Mouse (Mus musculus) embryo, embryonic 9.5 days (tissue): ENCODE results near the gene Foxb1.
A peak's percentile ranks its signal among the peaks of the same experiment; 100 is the strongest.

Source experiments
- DNase-seq: peaks from one replicate; pipeline ENCODE4 v3.0.0-alpha.2; 2017; ENCODE audit errors: extremely low spot score

Foxb1 gene

GRCm38 (mm10) chr9:69760371-69761301 is at the start of gene Foxb1:
TSS of gene Foxb1 (minus strand) at chr9:69760940.
- peak; percentile 81 for DNase-seq

- DNase-seq: peak; percentile 58
Measured at GRCm38 (mm10) chr9:69790562-69790961, 29.8 kb upstream of the Foxb1 start.

GRCm38 (mm10) chr9:69779996-69780395 is 19.3 kb upstream of the Foxb1 start:
- DNase-seq: no peak

GRCm38 (mm10) chr9:69769949-69770585 is 9.3 kb upstream of the Foxb1 start:
- DNase-seq: peak; percentile 18

DNA sequence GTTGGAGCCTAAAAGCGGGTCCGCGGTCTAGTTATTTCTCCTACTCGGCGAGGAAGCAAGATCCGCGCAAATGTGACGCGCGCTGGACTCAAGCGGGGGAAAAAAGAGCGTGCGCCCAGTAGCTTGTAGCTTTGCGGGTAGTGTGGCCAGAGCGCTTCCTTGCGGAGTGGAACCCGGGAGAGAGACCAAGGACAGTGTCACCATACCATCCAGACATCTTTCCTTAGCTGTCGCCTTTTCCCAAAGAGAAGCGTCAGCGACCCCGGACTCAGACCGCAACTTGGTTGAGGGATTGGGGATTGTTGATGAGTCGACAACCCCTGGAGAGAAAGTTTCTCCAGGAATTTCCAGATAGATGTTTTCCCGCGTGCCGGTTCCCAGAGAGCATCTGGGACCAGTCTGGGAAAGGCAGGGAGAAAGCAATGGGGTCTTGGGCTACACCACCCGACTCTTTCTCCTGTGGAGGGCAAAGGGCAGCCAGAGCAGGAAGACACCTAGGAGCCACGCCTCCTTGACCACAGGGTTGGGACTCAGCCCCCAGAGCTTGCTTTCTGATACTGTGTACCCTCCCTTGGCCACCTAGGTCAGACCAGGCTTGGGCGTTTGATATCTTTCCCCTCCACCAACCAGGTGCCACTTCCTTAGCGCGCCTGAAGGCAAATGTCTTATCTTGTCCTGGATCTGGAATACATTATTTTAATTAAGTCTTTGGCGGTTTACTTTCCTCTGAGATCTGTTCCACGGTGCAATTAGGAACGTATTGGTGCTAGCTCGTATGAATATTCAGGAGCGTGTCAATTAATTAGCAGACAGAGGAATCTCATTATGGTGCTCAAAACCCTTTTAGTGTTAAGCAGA is 8.6 kb upstream of the Foxb1 start:
- DNase-seq: peak; percentile 53

DNA sequence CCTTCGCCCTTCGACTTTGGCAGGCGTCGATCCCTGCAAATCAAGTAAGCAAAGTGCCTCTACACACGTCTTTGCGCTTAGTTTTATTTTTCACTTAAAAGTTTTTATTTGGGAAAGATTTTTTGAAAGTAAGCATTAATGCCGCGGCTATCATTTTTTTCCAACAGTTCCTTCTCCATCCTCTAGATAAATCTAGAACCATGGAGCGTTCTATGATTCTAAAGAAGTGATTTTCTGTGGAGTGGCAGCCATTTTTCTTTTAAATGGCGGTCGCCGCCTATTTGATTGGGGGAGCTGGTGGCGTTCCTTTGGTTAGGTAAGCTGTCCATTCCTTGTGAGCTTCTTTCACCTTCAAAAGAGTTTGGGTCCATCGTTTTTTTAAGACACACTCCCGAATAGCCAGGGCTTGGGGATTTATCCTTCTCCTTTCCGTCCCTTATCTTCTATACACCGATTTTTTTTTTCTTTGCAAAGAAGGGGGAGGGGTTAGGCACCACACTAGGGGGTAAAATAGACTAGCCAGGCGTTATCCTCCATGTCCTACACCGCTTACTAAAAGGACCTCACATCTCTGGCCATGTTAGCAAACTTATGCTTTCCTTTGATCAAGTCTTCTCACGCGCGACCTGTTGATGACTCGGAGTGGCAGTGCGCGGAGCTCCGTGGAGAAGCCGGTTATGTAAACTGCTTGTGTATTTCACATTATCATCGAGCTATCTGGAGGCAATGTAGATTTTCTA is 7.6 kb upstream of the Foxb1 start:
- peak; percentile 43 for DNase-seq

GRCm38 (mm10) chr9:69767421-69767820 is 6.7 kb upstream of the Foxb1 start:
- peak; percentile 76 for DNase-seq

DNA sequence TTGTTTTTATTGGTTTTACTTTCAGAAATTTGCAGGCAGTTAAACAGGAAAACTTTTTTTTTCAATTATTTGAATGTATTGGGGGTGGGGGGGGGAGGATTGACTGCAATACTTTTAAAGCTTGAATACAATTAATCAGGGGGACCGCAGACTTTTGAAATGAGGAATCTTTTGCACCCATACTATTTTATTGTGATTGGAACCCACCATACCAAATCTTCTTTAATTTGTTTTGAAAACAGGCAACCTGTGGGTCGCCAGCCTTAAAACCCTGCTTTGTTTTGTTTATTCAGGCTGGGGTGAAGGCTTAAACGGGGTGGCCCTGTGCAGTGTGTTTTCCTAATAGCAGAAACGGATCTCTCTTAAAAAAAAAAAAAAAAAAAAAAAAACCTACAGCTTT is 6.2 kb upstream of the Foxb1 start:
- DNase-seq: peak; percentile 56

DNA sequence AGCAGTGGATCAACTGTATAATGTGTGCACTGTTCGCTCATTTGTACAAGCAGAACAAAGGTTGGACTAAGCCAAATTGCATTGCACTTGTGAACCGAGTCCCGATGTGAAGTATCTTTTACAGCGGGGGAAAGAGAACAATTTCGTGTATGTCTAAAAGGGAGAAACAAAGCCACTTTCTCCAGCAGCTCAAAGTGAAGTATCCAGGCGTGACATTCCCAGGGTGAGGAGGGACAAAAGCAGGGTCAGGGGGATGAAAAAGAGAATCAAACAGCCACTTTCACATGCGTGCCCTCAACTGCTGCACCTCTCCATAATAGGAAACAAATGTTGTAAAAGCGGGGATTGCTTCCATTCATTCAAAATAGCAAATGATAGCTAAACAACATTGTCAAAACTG is 5.6 kb upstream of the Foxb1 start:
- DNase-seq: peak; percentile 79

GRCm38 (mm10) chr9:69765483-69766050 is 4.8 kb upstream of the Foxb1 start:
- no peak for DNase-seq

DNA sequence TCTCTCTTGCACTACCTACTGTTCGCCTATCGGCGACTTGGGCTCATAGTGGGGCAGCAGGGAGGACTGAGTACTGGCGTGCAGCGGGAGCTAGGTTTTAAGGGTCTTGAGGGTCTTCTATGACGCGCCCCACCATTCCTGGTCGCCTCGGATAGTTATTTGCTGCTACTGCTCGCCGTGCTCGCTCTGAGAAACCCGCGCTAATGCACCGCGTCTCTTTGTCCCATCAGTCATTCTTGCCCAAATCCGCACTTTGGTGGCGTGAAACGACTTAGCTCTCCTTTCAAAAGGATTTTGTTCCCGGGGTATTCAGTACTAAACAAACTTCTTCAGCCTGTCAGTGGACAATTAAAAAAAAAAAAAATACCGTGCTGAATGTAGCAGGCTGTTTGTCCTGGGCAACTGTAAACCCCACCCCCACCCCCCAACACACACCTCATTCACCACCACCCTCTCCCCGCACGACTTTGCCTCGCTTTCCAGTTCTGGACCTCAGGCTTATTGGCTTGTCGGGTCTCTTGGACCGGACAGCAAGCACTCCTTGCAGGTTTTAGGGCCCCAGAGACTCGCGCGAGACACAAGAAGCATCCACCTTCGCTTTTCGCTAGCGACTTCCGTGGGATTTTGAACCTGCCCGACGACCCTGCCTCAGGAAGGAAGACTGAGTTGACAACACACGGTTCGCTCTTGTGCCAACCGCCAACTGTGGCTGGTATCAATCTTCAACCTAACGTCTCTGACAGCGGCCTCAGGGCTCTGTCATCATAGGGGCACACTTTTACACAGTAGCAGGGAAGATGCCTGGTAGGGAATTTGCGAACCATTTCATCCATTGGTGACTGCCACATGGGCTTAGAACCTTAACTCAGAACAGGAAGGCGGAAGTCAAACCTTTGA is 4.1 kb upstream of the Foxb1 start:
- DNase-seq: peak; percentile 38

DNA sequence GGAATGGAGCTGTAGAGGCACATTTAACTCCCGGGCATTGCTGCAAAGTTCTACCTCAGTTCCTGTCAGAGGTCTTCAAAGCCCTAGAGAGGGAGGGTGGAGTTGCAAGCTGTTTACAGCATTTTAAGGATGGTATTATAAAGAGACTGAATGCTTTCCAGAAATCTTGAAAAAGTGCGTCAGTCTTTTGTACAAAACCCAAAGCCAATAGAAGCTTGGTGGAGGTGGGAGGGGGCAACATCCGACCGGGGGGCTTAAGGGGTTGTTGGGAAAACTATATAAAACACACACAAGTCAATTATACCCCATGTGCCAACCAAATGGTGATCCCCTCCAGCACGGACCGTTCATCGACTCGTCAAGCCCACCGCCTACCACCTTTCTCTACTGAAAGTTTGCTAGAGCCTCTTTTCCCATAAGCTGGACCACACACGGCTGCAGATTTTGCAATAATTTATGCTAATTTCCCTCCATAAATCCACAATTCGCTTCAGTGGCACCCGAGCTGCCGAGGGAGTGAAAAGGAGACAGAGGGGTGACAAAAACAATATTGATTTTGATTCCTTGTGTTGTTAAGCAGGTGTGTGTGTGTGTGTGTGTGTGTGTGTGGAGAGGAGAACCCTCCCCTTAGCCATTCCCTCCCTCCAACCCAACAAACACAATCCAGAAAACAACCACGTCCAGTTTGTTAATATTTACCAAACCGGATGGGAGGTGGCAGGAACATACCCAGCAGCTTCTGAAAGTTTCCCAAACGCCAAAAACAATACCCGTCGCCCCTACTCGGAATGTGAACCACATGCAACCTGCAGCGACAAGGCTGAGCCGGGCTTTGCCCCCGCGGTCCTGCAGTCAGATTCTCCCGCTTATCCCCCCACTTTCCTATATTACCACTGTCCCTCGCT is 3.2 kb upstream of the Foxb1 start:
- peak; percentile 61 for DNase-seq

DNA sequence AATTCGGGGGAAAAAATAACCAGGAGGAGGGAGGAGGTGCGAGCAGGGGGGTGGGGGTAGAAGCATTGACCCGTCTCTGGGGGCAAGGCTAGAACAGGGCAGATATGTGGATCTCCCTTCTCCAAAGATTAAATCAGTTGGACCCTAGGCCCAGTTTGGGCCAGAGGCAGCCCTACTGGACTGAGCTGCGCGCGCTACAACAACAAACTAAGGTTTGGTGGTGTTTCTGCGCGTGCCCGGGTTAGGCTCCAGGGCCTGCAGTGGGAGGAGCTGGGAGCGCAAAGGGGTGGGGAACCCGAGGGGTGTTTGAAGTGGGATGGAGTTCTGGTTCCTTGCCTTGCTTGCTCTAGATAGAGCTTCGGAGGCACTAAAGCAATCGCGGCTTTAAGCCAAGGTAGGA is 2.0 kb upstream of the Foxb1 start:
- peak; percentile 83 for DNase-seq

DNA sequence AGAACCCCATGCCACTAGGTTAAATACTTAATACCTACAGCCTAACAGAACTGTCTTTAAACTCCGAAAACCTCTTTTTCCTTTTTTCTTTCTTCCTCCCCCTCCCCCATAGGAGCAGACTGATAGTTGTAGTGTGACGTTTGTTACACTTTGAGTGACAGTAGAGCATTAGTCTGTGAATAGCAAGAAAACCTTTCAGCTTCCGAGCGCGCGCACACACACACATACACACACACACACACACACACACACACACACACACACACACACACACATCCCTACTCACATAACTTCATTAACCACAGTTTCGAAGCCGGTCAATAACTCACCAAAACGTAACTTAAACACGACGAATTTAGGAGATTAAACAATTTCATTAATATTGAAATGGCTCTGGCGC is 1.5 kb upstream of the Foxb1 start:
- peak; percentile 51 for DNase-seq

DNA sequence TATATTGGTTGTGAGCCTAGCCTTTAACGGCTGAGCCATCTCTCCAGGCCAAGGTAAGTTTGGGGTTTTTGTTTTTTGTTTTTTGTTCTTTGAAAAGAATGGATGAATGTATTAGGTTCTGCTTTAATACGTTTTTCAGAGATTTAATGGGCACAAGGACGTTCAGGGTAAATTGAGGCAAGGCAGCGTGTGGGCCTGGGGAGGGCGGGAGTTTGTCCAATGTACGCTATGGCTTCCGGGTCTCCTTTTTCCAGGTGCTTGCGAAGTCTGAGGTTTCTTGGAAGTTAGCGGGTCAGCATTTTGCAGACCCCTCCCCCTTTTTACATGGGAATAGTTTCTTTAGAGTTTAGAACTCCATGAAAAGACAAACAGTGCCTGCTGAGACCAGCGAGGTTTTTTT is 829 bp upstream of the Foxb1 start:
- peak; percentile 2 for DNase-seq

GRCm38 (mm10) chr9:69759721-69760221 is 969 bp downstream of the Foxb1 start:
- DNase-seq: peak; percentile 58

- peak; percentile 55 for DNase-seq
Measured at GRCm38 (mm10) chr9:69758946-69759615, 1.7 kb downstream of the Foxb1 start.

DNA sequence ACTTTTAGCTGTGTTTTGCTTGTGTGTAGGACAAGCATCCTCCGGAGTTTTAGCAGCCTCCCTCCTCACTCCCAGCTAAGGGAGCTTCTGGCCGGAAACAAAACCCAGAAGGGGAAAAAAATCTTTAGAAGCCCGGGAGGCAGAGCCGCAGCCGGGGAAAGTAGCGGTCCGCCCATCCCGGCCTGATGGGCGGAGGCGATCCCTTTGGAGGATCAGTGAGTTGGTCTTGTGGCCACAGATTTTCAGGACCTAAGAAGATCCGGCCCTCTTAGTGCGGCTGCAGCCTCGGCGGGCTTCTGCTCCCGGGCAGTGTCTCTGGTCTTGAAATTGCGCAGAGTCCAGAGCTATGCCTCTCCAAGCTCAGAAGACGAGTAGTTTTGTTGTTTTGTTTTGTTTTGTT is 2.2 kb downstream of the Foxb1 start:
- DNase-seq: no peak
